Mouse (Mus musculus) limb, embryonic 15.5 days (tissue): ENCODE results near the gene Pfdn4. TPM values are rescaled to one million over a fixed set of nuclear protein-coding genes. Genes with fewer than 3 reads are reported as not detected.
"Not testable (repeated sequence)": the region's sequence is repeated elsewhere in the genome, so short reads cannot be mapped to it uniquely, and the experiment has no call there.

Experiments
- ATAC-seq: fragments of 200-750 bp; cut with Nextera tagmentation; 2 replicates; pipeline ENCODE4 v1.8.0; 2017; ENCODE audit warnings: low read depth, moderate TSS enrichment; ENCODE audit not compliant: insufficient number of reproducible peaks, low FRiP score, low TSS enrichment
- H3K27ac ChIP-seq: fragments of 300-500 bp; sonication (generic); 2 replicates; pipeline ENCODE4 v1.5.1; 2015; ENCODE audit warnings: moderate library complexity, mild to moderate bottlenecking, inconsistent platforms
- H3K27me3 ChIP-seq: fragments of 300-500 bp; sonication (generic); 2 replicates; pipeline ENCODE4 v1.6.1; 2015; ENCODE audit warnings: inconsistent platforms
- H3K36me3 ChIP-seq: fragments of 300-500 bp; sonication (generic); 2 replicates; pipeline ENCODE4 v1.6.1; 2015; ENCODE audit warnings: inconsistent platforms
- H3K4me1 ChIP-seq: fragments of 300-500 bp; sonication (generic); 2 replicates; pipeline ENCODE4 v1.6.1; 2015; ENCODE audit warnings: inconsistent platforms
- H3K4me2 ChIP-seq: fragments of 300-500 bp; sonication (generic); 2 replicates; pipeline ENCODE4 v1.6.1; 2015; ENCODE audit warnings: mild to moderate bottlenecking, inconsistent platforms
- H3K4me3 ChIP-seq: fragments of 300-500 bp; sonication (generic); 2 replicates; pipeline ENCODE4 v1.5.1; 2015; ENCODE audit warnings: mild to moderate bottlenecking, inconsistent platforms
- H3K9ac ChIP-seq: fragments of 300-500 bp; sonication (generic); 2 replicates; pipeline ENCODE4 v1.6.1; 2015; ENCODE audit warnings: inconsistent platforms
- H3K9me3 ChIP-seq: fragments of 300-500 bp; sonication (generic); 2 replicates; pipeline ENCODE4 v1.6.1; 2016; ENCODE audit warnings: inconsistent platforms
- WGBS: fragments of 180-500 bp; shearing (Covaris S2); methylation state at CpG from one replicate; pipeline ENCODE4 v1.1.7; 2015; 5-methylcytosine and 5-hydroxymethylcytosine counted together
- polyA plus RNA-seq: library from polyadenylated mRNA; unstranded; fragments of >200 nt; fragmentation: Nextera tagmentation; extraction: Ambion mirVana; gene quantifications from 2 replicates; pipeline ENCODE4 v1.2.1, GENCODE M21; 2015

Gene Pfdn4
- 60.0 and 63.5 TPM in 2 replicates for polyA plus RNA-seq

- peak within 1 kb of the TSS; percentile 24 for H3K4me3 ChIP-seq
- ATAC-seq = no peak
- 1% methylated on average over 46 of the region's 46 CpGs for WGBS
- H3K27ac ChIP-seq = no peak within 1 kb of the TSS
- no peak within 1 kb of the TSS for H3K9ac ChIP-seq
- H3K4me2 ChIP-seq = peak within 1 kb of the TSS; percentile 49
- H3K36me3 ChIP-seq = no peaks in the 10 kb centered on the region
- peaks cover 27% of the 10 kb centered on the region for H3K4me1 ChIP-seq
- no peaks in the 10 kb centered on the region for H3K9me3 ChIP-seq
- peaks cover 81% of the 10 kb centered on the region for H3K27me3 ChIP-seq
These were observed at the start of gene Pfdn4 for GRCm38 (mm10) chr2:170496154-170496930. TSS of gene Pfdn4 (plus strand) at chr2:170496428.

- Histone ChIP-seq H3K9me3 (no peaks in the 10 kb centered on the region), H3K4me3 (no peak overlapping the region), H3K4me2 (no peak overlapping the region), H3K9ac (no peak overlapping the region), H3K4me1 (peaks cover 3% of the 10 kb centered on the region; the same call in 1 of the 2 replicates), H3K27ac (no peak overlapping the region), H3K27me3 (0 out of 2 replicates have a peak, but pooled peaks cover 7% of the 10 kb centered on the region), H3K36me3 (no peaks in the 10 kb centered on the region)
- ATAC-seq = no peak
- 59% methylated on average over 5 of the region's 5 CpGs for WGBS
These were observed 49.3 kb upstream of the Pfdn4 start for GRCm38 (mm10) chr2:170446843-170447383.

- 0 out of 2 replicates have a peak, but pooled peaks cover 8% of the 10 kb centered on the region for H3K27me3 ChIP-seq
- ATAC-seq = no peak
- H3K27ac ChIP-seq = no peak overlapping the region
- no peak overlapping the region for H3K4me3 ChIP-seq
- H3K4me1 ChIP-seq = peaks cover 3% of the 10 kb centered on the region; the same call in 1 of the 2 replicates
- no peak overlapping the region for H3K9ac ChIP-seq
- no peaks in the 10 kb centered on the region for H3K36me3 ChIP-seq
- WGBS = 67% methylated on average over 10 of the region's 10 CpGs
- H3K4me2 ChIP-seq = no peak overlapping the region
- no peaks in the 10 kb centered on the region for H3K9me3 ChIP-seq
These were observed 48.6 kb upstream of the Pfdn4 start for GRCm38 (mm10) chr2:170447651-170448050.

- Histone ChIP-seq H3K4me2 (0 out of 2 replicates have a peak overlapping the region, but pooled peaks have one; percentile 10), H3K9ac (no peak overlapping the region), H3K4me3 (no peak overlapping the region), H3K9me3 (no peaks in the 10 kb centered on the region), H3K36me3 (no peaks in the 10 kb centered on the region), H3K27ac (no peak overlapping the region), H3K27me3 (peaks cover 8% of the 10 kb centered on the region; the same call in 1 of the 2 replicates), H3K4me1 (peaks cover 3% of the 10 kb centered on the region; the same call in 1 of the 2 replicates)
- WGBS = 9% methylated on average over 9 of the region's 9 CpGs
- ATAC-seq = no peak
These were observed 45.3 kb upstream of the Pfdn4 start for GRCm38 (mm10) chr2:170450933-170451332.

- H3K36me3 ChIP-seq, H3K4me2 ChIP-seq, H3K4me3 ChIP-seq, H3K4me1 ChIP-seq, H3K27me3 ChIP-seq, H3K27ac ChIP-seq, ATAC-seq, H3K9ac ChIP-seq, H3K9me3 ChIP-seq: not testable (repeated sequence)
- WGBS = 56% methylated on average over 4 of the region's 4 CpGs
These were observed 42.4 kb upstream of the Pfdn4 start for GRCm38 (mm10) chr2:170453809-170454208.

- Histone ChIP-seq H3K4me3 (no peak overlapping the region), H3K27ac (no peak overlapping the region), H3K4me1 (no peaks in the 10 kb centered on the region), H3K9me3 (no peaks in the 10 kb centered on the region), H3K36me3 (no peaks in the 10 kb centered on the region), H3K4me2 (no peak overlapping the region), H3K9ac (no peak overlapping the region), H3K27me3 (no peaks in the 10 kb centered on the region; the same call in 1 of the 2 replicates)
- no peak for ATAC-seq
- 67% methylated on average over 10 of the region's 10 CpGs for WGBS
These were observed 37.0 kb upstream of the Pfdn4 start for GRCm38 (mm10) chr2:170459183-170459582.

GRCm38 (mm10) chr2:170459805-170460204 lies 36.4 kb upstream of the Pfdn4 start:
- no peak overlapping the region for H3K27ac ChIP-seq
- no peak for ATAC-seq
- 41% methylated on average over 9 of the region's 9 CpGs for WGBS

GRCm38 (mm10) chr2:170461652-170462051 lies 34.6 kb upstream of the Pfdn4 start:
- WGBS = 61% methylated on average over 7 of the region's 7 CpGs
- no peaks in the 10 kb centered on the region for H3K4me1 ChIP-seq
- no peak for ATAC-seq
- no peak overlapping the region for H3K9ac ChIP-seq
- H3K4me3 ChIP-seq = no peak overlapping the region
- no peaks in the 10 kb centered on the region for H3K36me3 ChIP-seq
- no peaks in the 10 kb centered on the region for H3K9me3 ChIP-seq
- no peaks in the 10 kb centered on the region for H3K27me3 ChIP-seq
- no peak overlapping the region for H3K27ac ChIP-seq
- no peak overlapping the region for H3K4me2 ChIP-seq

More at GRCm38 (mm10) chr2:170459805-170460204, 36.4 kb upstream of the Pfdn4 start:
- no peak overlapping the region for H3K4me3 ChIP-seq
- no peak overlapping the region for H3K9ac ChIP-seq
- H3K36me3 ChIP-seq = no peaks in the 10 kb centered on the region
- no peaks in the 10 kb centered on the region for H3K9me3 ChIP-seq
- no peak overlapping the region for H3K4me2 ChIP-seq
- no peaks in the 10 kb centered on the region for H3K4me1 ChIP-seq
- H3K27me3 ChIP-seq = no peaks in the 10 kb centered on the region; the same call in 1 of the 2 replicates

- Histone ChIP-seq H3K27me3 (no peaks in the 10 kb centered on the region), H3K27ac (no peak overlapping the region), H3K36me3 (no peaks in the 10 kb centered on the region), H3K4me1 (peaks cover 4% of the 10 kb centered on the region; the same call in 1 of the 2 replicates), H3K9me3 (no peaks in the 10 kb centered on the region), H3K9ac (no peak overlapping the region), H3K4me2 (no peak overlapping the region), H3K4me3 (no peak overlapping the region)
- 52% methylated on average over 4 of the region's 4 CpGs for WGBS
- no peak for ATAC-seq
These were observed 31.4 kb upstream of the Pfdn4 start for GRCm38 (mm10) chr2:170464817-170465216.

- peaks cover 4% of the 10 kb centered on the region; the same call in 1 of the 2 replicates for H3K4me1 ChIP-seq
- no peak overlapping the region for H3K4me3 ChIP-seq
- no peak overlapping the region for H3K4me2 ChIP-seq
- H3K27me3 ChIP-seq = no peaks in the 10 kb centered on the region
- no peaks in the 10 kb centered on the region for H3K9me3 ChIP-seq
- no peak overlapping the region for H3K27ac ChIP-seq
- no peaks in the 10 kb centered on the region for H3K36me3 ChIP-seq
- no peak overlapping the region for H3K9ac ChIP-seq
- no peak for ATAC-seq
These were observed 28.2 kb upstream of the Pfdn4 start for GRCm38 (mm10) chr2:170468009-170468408.

- no peak overlapping the region for H3K9ac ChIP-seq
- H3K27me3 ChIP-seq = no peaks in the 10 kb centered on the region
- H3K4me1 ChIP-seq = peaks cover 4% of the 10 kb centered on the region; the same call in 1 of the 2 replicates
- H3K4me2 ChIP-seq = no peak overlapping the region
- no peak for ATAC-seq
- no peaks in the 10 kb centered on the region for H3K9me3 ChIP-seq
- H3K4me3 ChIP-seq = no peak overlapping the region
- no peaks in the 10 kb centered on the region for H3K36me3 ChIP-seq
- no peak overlapping the region for H3K27ac ChIP-seq
- 6% methylated on average over 10 of the region's 10 CpGs for WGBS
These were observed 26.5 kb upstream of the Pfdn4 start for GRCm38 (mm10) chr2:170469616-170470308.

- ATAC-seq = no peak
- Histone ChIP-seq H3K27me3 (no peaks in the 10 kb centered on the region), H3K9me3 (no peaks in the 10 kb centered on the region), H3K36me3 (no peaks in the 10 kb centered on the region), H3K4me1 (peaks cover 4% of the 10 kb centered on the region; the same call in 1 of the 2 replicates), H3K27ac (no peak overlapping the region), H3K4me3 (no peak overlapping the region), H3K9ac (no peak overlapping the region), H3K4me2 (no peak overlapping the region)
- 79% methylated on average over 5 of the region's 5 CpGs for WGBS
These were observed 25.6 kb upstream of the Pfdn4 start for GRCm38 (mm10) chr2:170470591-170470990.
